Mouse (Mus musculus) gastrocnemius, adult 2 months (tissue): ENCODE measurements around the gene Gcc2. TPM values are rescaled to one million over a fixed set of nuclear protein-coding genes. Genes with fewer than 3 reads are reported as not detected.
A peak's percentile ranks its signal among the peaks of the same experiment; 100 is the strongest.
"Not testable (repeated sequence)": the region's sequence is repeated elsewhere in the genome, so short reads cannot be mapped to it uniquely, and the experiment has no call there.

ENCODE experiments used
- DNase-seq: peaks from one replicate; pipeline ENCODE4 v3.0.0; 2022
- H3K27ac ChIP-seq: fragments of 200-600 bp; 2 replicates; pipeline ENCODE4 v1.8.1; 2022; ENCODE audit warnings: mild to moderate bottlenecking
- H3K4me3 ChIP-seq: fragments of 200-600 bp; 2 replicates; pipeline ENCODE4 v1.8.1; 2022; ENCODE audit warnings: mild to moderate bottlenecking, moderate library complexity
- CTCF ChIP-seq: fragments of 200-600 bp; IDR thresholded peaks from 2 replicates; pipeline ENCODE4 v1.8.1; 2022; ENCODE audit warnings: antibody characterized with exemption, mild to moderate bottlenecking, moderate library complexity
- intact Hi-C: fragments of 180-260 bp; cut with DNase I; formaldehyde crosslinking; loops from one replicate; pipeline ENCODE4 v1.15.1; 2025
- total RNA-seq, 2 experiments: library from RNA; stranded (reverse); gene quantifications; 2 replicates each; pipeline ENCODE4 v1.2.3; 2021

Gcc2 gene
- total RNA-seq, 2 experiments from 2014 or later, result 21.0 to 24.5 TPM

GRCm38 (mm10) chr10:58323028-58323991 is 68.0 kb downstream of the Gcc2 start, which contains the start of gene Lims1:
Gene Lims1 (plus strand): TSS chr10:58323466.
- Histone ChIP-seq H3K27ac (peak within 1 kb of the TSS; percentile 90), H3K4me3 (peak within 1 kb of the TSS; percentile 85)
- no peak for TF ChIP-seq CTCF
- peak; percentile 99 for DNase-seq
- intact Hi-C loops, result no loop called here

- Histone ChIP-seq H3K27ac (no peak overlapping the region), H3K4me3 (no peak overlapping the region)
- DNase-seq, result no peak
- TF ChIP-seq CTCF, result no peak
- intact Hi-C loops, result no loop called here
Observed at GRCm38 (mm10) chr10:58326271-58326670, 71.0 kb downstream of the Gcc2 start.

- H3K4me3 ChIP-seq, H3K27ac ChIP-seq, DNase-seq, intact Hi-C loops: not testable (repeated sequence)
Observed at GRCm38 (mm10) chr10:58327836-58328235, 72.5 kb downstream of the Gcc2 start.

GRCm38 (mm10) chr10:58328517-58329108 is 73.3 kb downstream of the Gcc2 start:
- H3K27ac ChIP-seq, result no peak overlapping the region
- no peak for TF ChIP-seq CTCF
- intact Hi-C loops, result no loop called here
- H3K4me3 ChIP-seq, result no peak overlapping the region
- DNase-seq, result no peak

GRCm38 (mm10) chr10:58330635-58331034 is 75.3 kb downstream of the Gcc2 start:
- no peak for DNase-seq
- intact Hi-C loops, result no loop called here
- no peak for TF ChIP-seq CTCF
- H3K27ac ChIP-seq, result no peak overlapping the region
- H3K4me3 ChIP-seq, result no peak overlapping the region

- intact Hi-C loops, result no loop called here
- DNase-seq, result no peak
- H3K4me3 ChIP-seq, result no peak overlapping the region
- no peak for TF ChIP-seq CTCF
- no peak overlapping the region for H3K27ac ChIP-seq
Observed at GRCm38 (mm10) chr10:58331741-58332140, 76.4 kb downstream of the Gcc2 start.

- no peak overlapping the region for H3K27ac ChIP-seq
- no peak for DNase-seq
- intact Hi-C loops, result no loop called here
- no peak overlapping the region for H3K4me3 ChIP-seq
- no peak for TF ChIP-seq CTCF
Observed at GRCm38 (mm10) chr10:58333414-58333813, 78.1 kb downstream of the Gcc2 start.

GRCm38 (mm10) chr10:58336156-58336555 is 80.9 kb downstream of the Gcc2 start:
- DNase-seq, result no peak
- no peak overlapping the region for H3K27ac ChIP-seq
- intact Hi-C loops, result no loop called here
- no peak overlapping the region for H3K4me3 ChIP-seq
- no peak for TF ChIP-seq CTCF

- H3K4me3 ChIP-seq, intact Hi-C loops, DNase-seq: not testable (repeated sequence)
- 0 out of 2 replicates have a peak overlapping the region, but pooled peaks have one; percentile 70 for H3K27ac ChIP-seq
Observed at GRCm38 (mm10) chr10:58337091-58337490, 81.8 kb downstream of the Gcc2 start.

GRCm38 (mm10) chr10:58338590-58338989 is 83.3 kb downstream of the Gcc2 start:
- no peak for TF ChIP-seq CTCF
- DNase-seq, result peak; percentile 24
- no peak overlapping the region for H3K4me3 ChIP-seq
- intact Hi-C loops, result no loop called here
- H3K27ac ChIP-seq, result peak overlapping the region; percentile 70

GRCm38 (mm10) chr10:58341685-58342084 is 86.4 kb downstream of the Gcc2 start:
- TF ChIP-seq CTCF, result no peak
- intact Hi-C loops, result no loop called here
- H3K27ac ChIP-seq, result peak overlapping the region; percentile 82
- no peak overlapping the region for H3K4me3 ChIP-seq
- peak; percentile 45 for DNase-seq

- Histone ChIP-seq H3K27ac (peak overlapping the region; percentile 82), H3K4me3 (no peak overlapping the region)
- DNase-seq, result no peak
- TF ChIP-seq CTCF, result no peak
- intact Hi-C loops, result no loop called here
Observed at GRCm38 (mm10) chr10:58342199-58342598, 86.9 kb downstream of the Gcc2 start.

- Histone ChIP-seq H3K27ac (peak overlapping the region; percentile 82), H3K4me3 (no peak overlapping the region)
- no peak for TF ChIP-seq CTCF
- intact Hi-C loops, result no loop called here
- DNase-seq, result no peak
Observed at GRCm38 (mm10) chr10:58343552-58343951, 88.3 kb downstream of the Gcc2 start.
